Mouse (Mus musculus) right cerebral cortex, postnatal 10 days (tissue): ENCODE data around the gene Cacna1e.

Source experiments
- DNase-seq, 2 experiments: peaks; one replicate each; pipeline ENCODE4 v3.0.0; 2021; ENCODE audit warnings: low spot score in 2 of 2

Gene Cacna1e

DNA sequence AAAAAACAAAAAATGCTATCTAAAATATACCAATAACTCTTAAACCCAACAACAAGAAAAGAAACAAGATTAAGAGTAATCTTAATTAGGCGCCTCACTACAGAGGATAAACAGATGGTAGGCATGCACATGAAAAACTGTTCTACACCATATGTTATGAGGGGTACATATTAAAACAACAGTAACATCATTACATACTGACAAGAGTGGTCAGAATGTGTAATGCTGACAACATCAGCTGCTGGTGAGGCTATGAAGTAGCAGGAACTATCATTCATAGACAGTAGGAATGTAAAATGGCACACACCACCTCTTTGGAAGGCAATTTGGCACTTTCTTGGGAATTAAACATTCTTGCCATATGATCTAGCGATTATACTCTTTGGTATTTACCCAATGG lies 363.6 kb downstream of the Cacna1e start:
- DNase-seq = no peak

DNA sequence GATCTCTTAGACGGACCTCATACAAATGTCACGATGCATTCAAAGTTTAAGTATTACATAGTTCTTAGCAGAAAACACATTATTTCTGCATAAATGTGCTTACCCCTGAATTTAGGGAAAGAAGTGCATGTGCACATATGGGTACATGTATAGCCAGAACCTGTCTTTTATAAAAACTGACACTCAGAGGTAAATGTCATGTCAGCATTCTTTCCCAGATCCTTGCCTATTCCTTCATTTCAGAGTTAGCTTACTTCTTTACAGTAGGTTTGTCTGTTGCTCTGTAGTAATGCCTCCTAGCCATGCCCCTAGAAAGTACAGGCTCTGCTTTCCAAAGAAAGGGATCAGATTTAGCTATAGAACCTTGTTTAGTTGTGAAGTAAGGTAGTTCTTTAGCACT lies 369.0 kb downstream of the Cacna1e start:
- no peak for DNase-seq

DNA sequence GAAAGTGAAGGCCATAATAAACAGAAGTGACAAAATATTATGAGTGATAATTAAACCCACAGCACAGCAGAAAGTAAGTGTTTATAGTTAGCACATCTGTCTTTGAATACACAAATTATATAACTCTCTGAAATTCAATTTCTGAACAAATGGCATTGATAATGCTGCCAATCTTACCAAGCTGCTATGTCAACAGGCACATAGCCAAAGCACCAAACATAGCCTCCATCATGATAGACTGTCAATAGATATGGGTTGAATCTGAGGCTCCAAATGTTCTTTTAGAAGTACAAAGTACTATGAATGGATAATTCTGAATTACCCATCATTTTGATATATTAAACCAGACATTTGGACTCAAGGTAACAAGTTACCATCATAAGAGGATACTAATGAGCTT lies 372.6 kb downstream of the Cacna1e start:
- no peak for DNase-seq

DNA sequence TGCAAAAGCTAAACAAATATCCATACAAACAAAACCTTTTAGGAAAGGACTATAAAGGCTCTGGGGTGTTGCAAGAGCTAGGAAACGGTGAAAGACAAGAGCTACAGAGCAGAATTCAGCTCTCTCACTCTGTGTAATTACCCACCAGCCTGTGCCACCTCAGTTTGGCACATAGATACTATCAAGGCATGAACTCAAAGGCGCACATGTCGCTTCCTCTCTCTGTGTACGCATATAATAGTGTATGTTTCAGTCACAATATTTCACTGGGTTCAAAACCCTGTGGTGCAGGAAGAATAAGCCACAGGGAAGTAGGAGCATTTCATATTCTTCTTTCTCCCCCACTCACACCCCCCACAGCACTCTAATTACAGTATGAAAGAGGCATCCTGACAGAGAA lies 380.3 kb downstream of the Cacna1e start:
- DNase-seq = no peak

DNA sequence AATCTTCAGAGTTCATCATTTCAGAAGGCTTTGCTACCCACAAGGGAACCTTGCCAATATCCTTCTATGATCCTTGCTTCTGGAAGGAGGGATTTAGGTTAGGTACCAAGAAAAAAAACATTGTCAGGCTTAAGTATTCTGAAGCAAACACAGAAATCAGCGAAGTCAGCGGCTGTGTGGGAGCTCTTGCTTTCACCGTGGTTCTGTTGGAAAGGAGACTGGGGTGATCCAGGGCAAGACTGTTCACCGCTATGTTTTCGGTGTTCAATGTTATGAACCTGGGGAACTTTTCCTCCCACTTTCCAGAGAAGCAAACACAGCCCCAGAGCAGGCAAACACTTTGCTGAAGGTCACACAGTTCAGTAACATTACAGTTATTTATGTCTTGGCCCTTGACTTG lies 383.4 kb downstream of the Cacna1e start:
- DNase-seq = no peak

DNA sequence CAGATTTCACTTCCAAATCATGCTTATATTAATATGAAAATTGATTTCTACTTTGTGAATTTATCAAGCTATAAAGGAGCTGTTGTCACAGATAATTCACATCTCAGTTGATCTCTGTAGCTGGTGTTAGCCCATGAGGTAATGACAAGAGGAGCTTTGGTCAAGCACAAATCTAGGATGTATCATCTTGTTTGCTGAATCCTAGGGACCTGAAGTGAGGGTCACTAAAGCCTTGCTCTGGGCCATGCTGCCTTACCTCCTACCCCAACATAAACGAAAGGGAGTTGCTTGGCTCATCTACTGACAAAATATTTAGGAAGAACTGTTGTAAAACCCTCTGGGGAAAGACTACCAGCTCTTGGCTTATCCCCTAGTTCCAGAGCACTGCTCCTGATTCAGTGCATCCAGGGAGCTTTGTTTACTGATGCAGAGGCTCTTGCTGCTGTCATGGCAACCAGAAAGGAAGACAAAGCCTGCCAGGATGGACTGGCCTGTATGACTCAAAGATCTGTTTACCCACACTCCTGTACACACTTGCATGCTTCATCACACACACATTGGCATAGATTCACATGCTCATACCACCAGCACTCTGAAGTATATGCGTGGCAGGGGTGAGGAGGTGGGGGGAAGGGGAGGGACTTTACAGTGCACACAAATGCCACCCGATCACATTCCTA lies 384.0 kb downstream of the Cacna1e start:
- peak; percentile 63 to 73 for DNase-seq

DNA sequence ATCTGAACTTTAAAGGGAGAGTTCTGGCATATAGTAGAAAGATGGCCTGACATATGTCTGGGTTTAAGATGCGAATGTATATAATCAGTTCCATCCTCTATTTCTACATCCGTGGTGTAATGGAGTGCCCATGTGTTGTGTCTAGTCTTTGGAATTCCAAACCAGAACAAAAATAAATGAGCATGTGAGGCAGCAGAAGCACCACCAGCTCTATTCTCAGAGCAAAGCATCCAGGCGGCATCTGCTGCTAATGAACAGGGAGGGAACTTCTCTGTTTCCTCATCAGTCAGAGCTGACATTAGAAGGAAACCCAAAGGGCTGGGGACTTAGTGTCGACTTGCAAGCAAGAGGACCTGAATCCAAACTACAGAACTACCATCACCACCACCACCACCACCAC lies 385.5 kb downstream of the Cacna1e start:
- DNase-seq = peak; percentile 45 to 65

DNA sequence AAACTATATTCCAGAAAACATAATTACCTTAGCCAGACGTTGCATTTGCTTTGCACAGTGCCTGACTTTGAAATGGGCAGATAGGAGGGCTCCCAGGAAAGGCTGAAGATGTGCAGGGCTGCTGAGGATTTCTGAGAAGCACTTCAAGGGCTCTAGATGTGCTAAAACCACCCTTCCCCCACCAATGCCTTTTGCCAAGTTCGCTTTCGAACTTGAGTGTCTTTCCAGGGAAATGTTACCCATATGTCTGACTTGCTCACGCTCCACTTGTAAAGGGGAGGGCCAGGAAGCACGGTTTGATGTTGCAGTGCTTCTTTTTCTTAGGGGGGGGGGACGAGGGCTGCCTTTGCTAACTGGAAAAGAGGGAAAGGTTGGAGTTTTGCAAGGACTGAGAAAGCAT lies 393.2 kb downstream of the Cacna1e start:
- DNase-seq = peak; percentile 50 to 64

DNA sequence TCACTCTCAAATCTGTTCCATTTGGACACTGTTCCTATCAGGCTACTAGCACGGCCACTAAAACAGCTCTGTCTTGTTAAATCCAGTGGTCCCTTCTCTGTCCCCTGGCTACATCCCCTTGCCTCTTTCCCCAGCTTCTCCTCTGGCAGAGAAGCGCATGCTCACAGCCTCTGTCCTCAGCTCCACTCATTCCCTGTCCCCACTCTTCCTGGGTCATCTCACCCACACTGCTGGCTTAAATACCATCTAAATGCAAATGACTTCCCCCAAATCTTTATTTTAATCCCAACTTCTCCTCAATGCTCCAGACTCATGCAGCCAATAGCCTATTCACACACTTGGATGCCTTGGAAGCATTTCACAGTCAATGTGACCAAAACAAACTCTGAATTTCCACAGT lies 407.6 kb downstream of the Cacna1e start:
- no peak for DNase-seq

DNA sequence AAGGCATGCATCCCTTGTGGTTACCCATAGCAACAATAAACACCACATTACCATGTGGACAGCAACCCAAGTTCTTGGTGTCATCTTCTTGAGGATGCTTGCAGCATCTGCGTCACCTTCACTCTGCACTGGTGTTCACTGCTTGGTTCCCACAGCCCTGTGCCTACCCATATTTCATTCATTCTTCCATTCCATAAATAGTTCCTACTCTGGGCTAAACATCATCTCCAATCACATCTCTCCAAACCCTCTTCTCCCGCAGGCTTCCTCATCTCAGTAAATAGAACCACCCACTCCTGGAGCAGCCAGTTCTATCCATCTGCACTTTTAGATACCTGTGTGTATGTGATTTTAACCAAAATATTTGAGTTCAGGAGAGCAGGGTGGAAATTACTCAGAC lies 408.6 kb downstream of the Cacna1e start:
- DNase-seq = no peak

DNA sequence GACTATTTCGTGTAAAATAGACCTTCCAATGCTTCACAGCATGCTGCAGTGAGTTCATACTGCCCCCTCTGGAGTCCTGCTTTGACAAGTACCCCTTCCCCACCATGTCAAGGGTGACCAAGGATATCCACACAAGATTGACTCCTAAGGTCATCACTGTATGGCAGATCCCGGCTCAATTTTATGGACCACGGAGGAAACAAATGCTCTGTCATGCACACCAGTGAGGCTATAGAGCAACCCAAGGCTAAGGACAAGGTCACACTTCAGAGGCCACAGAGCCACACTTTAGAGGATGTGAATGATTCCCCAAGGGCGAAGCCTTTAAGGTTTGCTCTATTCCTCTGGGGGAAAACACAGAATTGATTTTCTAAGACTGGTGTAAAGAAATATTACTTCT lies 410.1 kb downstream of the Cacna1e start:
- no peak for DNase-seq

DNA sequence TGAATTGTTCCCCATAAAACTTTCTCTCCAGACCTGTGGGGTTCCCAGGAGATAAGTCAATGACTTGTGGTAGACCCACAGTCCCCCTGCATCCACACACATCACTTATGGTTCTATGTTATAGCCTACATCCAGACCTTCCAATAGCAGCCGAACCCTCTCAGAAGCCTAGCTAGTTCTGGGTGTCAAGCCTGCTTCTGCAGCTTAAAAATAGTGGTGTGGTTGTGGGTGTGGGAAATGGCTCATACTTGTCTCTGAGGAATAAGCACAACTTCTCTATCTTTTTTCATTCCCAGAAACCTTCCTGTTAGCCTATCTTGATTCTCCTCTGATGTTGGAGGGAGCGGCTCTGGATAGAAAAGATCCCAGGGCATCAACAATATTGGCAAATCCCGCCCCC lies 417.0 kb downstream of the Cacna1e start:
- DNase-seq = no peak

DNA sequence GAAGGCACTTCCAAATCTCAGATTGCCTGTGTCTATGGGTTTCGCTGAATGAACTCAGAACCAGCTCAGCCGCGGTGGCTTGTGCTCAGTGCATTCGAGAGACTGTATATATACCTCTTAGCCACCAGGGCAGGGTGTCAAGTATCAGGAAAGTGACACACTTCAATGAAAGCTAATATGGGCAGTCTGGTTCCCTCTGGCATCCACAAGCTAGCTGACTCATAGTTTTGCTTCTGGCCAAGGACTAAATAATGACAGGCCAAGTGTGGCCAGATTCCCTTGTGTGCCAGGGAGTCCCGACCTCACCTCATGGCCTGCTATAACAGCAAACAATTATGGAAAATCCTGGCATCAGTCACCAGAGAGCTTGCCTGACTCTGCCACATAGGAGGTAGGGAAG lies 422.8 kb downstream of the Cacna1e start:
- no peak for DNase-seq

DNA sequence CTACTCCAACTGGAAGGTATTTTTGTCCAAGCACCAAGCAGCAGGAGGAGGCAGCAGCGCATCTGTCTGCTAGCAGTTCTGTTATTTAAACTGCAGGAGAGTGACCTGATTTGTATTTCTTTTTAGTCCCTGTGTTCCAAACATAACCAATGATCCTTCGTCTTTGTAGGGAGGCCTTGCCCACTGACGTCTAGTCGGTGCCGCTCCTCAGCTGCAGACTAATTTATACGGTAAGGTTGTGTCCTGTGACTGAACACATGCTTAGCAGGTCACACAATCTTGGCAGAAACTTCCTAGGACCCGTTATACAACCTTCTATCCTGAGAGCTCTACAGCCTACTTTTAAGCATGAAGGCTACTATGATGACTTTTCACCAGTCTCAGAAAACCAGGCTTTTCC lies 424.2 kb downstream of the Cacna1e start:
- DNase-seq = no peak

DNA sequence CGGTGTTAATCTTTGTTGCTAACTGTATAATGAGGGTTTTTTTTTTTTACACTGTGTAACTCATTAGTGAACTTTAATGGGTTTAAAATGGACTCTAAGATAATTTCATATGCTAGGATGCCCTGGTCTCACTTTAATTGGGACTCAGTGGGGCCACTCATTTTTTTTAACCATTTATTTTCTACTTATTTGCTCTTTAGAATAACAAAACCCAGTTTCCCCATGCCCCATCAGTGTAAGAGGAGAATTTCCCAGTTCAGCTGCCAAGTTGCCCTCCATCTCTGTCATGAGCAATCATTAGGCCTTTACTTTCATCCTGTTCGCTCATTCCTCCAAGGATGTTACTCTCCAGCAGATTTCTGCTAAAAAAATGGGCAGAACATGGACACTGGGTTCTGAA lies 425.7 kb downstream of the Cacna1e start:
- no peak for DNase-seq

DNA sequence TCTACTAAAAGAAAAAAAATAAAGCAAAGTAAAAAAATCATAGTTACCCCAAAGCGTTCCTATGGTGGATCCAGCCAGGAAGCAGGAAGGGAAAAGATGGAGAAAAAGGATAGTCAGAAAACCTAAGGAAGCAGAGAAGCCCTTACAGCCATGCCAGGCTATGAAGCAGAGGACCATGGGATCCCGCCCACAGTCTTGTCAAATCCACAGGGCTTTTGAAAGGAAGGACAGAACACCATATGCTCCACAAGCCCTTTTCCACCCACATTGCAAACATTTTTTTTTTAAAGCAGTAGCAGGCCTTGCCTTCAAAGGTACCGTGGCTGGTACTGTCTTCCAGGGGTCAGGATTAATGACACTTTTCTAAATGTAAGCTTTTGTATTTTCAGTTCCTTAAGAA lies 433.5 kb downstream of the Cacna1e start:
- DNase-seq = no peak

DNA sequence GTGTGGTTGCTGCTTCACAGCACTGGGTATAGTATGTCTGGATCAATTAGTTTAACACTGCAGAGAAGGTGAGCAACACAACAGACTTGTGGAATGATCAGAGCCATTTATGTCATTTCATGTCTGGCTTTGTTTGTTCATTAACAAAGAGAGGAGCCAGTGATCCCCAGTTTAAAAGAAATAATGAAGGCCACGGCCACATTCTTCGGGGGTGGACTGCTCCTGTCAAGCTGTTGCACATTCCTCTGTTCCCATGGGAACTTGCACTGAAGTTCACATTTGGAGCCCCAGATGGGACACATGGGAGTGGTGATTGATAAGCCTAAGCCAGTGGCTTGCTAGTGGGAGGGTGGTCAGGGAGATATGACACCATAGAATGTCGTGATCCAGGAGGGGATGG lies 437.8 kb downstream of the Cacna1e start:
- no peak for DNase-seq

DNA sequence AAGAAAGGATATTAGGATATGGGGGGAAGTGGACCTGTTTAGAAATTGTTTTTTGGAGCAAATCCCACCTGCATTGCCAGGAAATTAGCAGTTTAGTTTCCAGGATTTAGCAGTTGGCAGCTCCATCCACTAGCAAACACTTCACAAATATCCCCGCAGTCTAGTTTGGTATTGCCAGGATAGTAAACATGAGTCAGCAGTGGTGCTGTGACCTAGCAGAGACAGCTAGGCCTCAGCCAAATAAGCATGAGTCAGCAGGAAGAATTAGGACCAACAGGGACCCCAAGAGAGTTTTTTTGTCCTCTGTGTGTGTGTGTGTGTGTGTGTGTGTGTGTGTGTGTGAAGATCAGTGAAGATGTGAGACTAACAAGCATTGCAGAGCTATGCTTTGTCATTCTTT lies 450.8 kb downstream of the Cacna1e start:
- DNase-seq = no peak

DNA sequence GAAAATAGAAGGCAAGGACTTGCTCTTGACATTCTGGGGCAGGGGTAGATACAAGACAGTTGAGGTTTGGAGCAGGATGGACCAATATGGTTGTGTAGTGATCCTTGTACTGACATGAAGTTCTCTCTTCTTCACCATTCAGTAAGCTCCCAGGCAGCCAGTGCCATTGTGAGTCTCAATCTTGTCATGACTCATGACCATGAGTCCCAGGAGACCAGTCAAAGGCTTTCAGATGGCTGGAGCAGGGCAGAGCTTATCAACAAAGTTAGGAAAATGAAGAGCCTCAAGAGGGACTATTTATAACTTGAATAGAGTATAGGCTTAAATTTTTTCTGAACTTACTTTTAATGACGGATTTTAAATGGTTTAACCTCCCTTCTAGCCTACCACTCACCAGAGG lies 451.2 kb downstream of the Cacna1e start:
- DNase-seq = no peak

DNA sequence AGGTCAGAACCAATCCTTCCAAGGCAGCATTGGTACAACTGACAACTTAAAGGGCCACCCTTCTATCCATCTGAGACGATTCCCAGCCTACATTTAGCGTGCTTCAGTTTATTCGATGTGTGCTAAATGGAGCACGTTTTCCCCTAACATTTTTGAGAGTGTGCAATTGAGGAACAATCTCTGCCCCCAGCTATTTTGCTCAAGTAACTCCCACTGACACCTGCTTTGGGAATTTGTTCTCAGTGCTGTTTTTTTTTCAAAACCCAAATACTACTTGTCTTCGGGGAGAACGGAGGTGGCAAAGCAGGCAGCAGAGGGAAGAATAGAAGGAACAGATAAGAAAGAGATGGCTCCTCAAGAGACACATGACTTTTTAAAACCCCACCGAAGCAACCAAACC lies 456.0 kb downstream of the Cacna1e start:
- DNase-seq = no peak

DNA sequence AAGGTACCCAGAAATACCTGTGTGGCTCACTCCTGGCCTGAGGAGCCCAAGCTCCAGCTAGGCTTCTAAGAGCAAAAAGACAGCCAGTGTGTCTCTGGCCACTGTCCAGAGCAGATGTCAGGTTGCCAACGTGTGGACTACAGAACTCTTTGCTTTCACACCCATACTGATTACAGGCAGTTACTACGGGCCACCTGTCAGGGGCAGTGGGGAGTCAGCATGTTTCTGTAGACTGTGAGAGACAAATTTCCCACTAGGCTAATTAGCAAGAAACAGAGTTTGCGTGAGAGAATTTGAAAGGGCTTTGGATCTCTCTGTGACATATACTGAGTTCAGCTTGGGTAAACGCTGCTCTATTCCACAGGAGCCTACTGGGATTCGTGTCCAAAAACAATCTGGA lies 466.0 kb downstream of the Cacna1e start:
- peak; percentile 54 to 60 for DNase-seq

DNA sequence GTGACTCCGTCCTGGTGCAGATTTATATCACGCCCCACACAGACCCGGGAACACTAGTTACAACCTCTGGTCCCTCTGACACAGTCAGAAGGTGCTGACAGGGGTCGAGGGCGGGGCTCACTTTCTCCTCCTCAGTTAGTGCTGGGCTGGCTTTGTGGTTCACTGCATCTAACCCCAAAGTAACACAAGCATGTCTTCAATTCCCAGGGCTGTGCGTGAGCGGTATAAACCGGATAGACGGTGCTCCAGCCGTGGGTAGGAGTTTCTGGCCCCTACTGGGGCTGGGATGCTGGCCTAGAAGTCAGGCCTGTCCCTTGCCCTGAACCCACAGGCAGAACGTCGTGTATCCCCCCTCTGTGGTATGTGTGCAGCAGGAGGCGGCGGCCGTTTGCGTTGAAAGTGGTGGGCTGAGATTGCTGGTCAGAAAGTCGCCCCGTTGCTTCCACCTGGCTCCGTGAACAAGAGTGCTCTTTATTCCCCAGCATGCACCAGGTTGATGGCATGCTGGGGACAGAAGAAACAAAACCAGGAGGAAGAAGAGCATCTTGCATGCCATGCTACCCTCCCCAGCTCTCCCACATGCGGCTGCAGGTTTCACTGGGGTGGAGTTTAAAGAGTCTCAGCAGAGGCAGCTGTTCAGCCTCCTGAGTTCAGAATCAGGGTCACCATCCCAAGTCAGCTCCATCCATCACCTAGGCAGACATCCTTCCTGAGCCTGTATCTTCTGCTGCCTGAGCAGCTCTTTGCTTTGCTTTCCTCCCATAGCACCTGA lies 467.7 kb downstream of the Cacna1e start:
- DNase-seq = no peak

DNA sequence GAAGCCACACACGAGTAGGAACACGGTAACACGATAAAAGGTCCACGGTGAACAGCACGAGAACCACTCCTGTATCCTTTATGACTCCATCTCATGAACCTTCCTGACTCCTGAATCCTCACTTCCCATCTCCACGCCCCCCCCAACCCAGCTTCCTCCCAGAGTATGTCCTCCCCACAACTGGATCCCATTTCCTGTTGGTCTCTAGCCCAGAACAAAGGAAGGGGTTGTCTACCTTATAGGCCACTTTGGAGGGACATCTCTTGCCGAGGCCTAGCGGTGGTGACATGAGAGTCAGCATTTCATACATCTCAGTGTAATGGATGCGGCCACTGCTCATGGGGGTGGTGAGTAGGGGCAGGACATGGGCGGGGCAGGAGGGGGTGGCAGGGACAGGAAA lies 468.5 kb downstream of the Cacna1e start:
- DNase-seq = no peak

DNA sequence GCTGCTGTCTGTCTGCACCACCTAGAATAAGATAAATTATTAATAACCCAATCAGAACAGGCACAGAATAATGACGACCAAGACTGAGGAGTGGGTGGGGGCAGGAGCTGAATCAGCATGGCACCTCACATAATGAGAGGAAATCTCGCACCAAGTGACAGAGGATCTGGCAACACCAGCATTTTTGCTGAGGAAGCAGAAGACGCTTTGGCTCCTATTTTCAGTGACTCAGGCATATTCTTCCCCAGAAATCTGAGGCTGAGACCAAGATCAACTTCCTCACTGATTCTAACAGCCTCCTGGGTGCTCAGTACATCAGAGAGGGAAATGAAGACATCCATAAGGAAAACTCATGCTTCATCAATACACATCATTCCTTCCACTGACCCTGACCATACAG lies 471.2 kb downstream of the Cacna1e start:
- no peak for DNase-seq
